Mouse (Mus musculus) E14TG2a.4 (cell line): ENCODE measurements around the gene Ms4a8a.

Experiments
- CTCF ChIP-seq: conservative IDR thresholded peaks from 2 replicates; pipeline ENCODE4 v1.5.1; 2014; ENCODE audit warnings: low read length
- NANOG ChIP-seq: IDR thresholded peaks from 2 replicates; pipeline ENCODE4 v1.6.1; 2014; ENCODE audit warnings: borderline replicate concordance, low read length, mixed read lengths
- POU5F1 ChIP-seq: IDR thresholded peaks from 2 replicates; pipeline ENCODE4 v1.6.1; 2014; ENCODE audit warnings: low read length, borderline replicate concordance

DNA sequence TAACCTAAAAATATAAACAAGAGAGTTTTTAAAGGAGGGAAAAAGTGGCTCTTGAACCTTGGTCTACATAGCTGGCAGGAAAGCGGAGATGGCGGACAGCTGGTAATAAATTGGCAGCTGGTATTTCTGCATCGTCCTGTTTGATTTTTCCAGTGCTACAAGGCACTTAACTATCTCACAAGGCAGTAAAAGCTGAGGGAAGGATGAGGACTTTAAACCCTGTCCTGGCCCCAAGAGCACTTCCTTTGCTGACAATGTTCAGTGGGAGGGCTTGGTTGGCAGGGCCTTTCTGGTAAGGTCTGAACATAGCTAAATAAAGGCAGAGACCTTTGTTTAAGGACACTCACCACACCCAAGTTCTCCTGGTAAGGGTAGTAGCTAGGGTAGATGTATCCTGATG is 10.5 kb downstream of the Ms4a8a start:
- TF ChIP-seq CTCF: no peak
- TF ChIP-seq POU5F1: no peak
- no peak for TF ChIP-seq NANOG
